Mouse (Mus musculus): ENCODE measurements around the gene Tnf.

GRCm38 (mm10) chr17:35233114-35233980, 31.5 kb upstream of the Tnf start, which contains the start of gene Atp6v1g2:
- no peak for TF ChIP-seq CTCF (conservative IDR thresholded peaks at IDR 0.05; ENCODE audit: low read length)
- TF ChIP-seq NANOG (IDR thresholded peaks at IDR 0.05; ENCODE audit: borderline replicate concordance, low read length): no peak
- no peak for TF ChIP-seq POU5F1 (IDR thresholded peaks at IDR 0.05; ENCODE audit: borderline replicate concordance, low read length)

Measured in E14TG2a.4 (cell line).